Mouse (Mus musculus): Measurements from ENCODE around the gene Gpr87. TPM values are rescaled to one million over a fixed set of nuclear protein-coding genes. Genes with fewer than 3 reads are reported as not detected.

Gpr87 gene
- polyA plus RNA-seq, 1 experiment from 2014 or later: not detected

GRCm38 (mm10) chr3:59131081-59131480 is 63.8 kb downstream of the Gpr87 start:
- H3K27me3 ChIP-seq: no peaks in the 10 kb centered on the region
- H3K27ac ChIP-seq (replicated peaks): no peak overlapping the region
- H3K36me3 ChIP-seq: no peaks in the 10 kb centered on the region
- H3K4me1 ChIP-seq (replicated peaks): 0 out of 2 replicates have a peak, but pooled peaks cover 1% of the 10 kb centered on the region
- no peak overlapping the region for H3K9ac ChIP-seq
- WGBS: 84% methylated on average over 4 of the region's 4 CpGs
- H3K9me3 ChIP-seq: no peaks in the 10 kb centered on the region
- H3K4me2 ChIP-seq: no peak overlapping the region
- ATAC-seq (ENCODE audit: low read depth): no peak
- no peak overlapping the region for H3K4me3 ChIP-seq

DNA sequence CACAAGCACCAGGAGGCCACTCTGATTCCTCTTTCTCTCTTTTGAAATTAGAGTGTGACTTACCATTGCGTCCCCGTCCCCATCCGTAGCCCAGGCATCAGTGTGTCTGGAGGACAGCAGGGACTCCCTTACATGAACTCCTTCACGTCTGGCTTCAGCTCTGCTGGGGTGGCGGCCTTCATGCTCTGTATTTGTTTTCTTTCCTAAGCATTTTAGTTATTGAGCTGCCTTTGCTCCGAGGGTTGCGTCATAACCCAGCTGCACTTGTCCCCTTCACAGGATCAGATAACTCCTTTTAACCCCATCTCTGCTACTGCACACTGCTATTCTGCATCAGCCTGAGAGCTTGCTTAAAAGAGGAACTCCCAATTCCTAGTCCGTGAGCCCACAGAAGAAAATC is 64.5 kb downstream of the Gpr87 start:
- Histone ChIP-seq H3K27ac (replicated peaks) (no peak overlapping the region; the same call in 1 of the 2 replicates), H3K4me1 (replicated peaks) (peaks cover 8% of the 10 kb centered on the region; the same call in 1 of the 2 replicates), H3K9ac (no peak overlapping the region), H3K36me3 (no peaks in the 10 kb centered on the region), H3K9me3 (no peaks in the 10 kb centered on the region), H3K4me2 (no peak overlapping the region), H3K27me3 (no peaks in the 10 kb centered on the region), H3K4me3 (no peak overlapping the region)
- no peak for ATAC-seq (ENCODE audit: low read depth)
- WGBS: 70% methylated on average over 8 of the region's 8 CpGs

DNA sequence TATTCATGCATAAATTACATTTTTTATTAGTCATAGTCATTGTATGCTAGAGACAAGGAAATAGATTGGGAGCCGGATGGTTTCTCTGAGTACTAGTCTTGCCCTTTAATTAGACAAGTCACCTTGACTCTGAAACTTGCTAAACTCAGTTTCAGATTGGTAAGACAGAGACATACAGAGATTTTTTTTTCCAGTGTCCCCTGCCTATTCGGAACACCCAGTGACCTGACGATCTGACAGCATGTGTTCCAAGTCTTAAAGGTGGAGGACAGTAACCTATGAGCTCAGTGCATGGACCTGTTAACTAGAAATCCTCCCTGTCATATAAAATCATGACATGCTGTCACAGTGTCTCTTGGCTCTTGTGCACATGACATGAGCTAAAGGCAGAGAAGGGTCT is 65.4 kb downstream of the Gpr87 start:
- WGBS: 87% methylated on average over 3 of the region's 3 CpGs
- Histone ChIP-seq H3K27ac (replicated peaks) (no peak overlapping the region), H3K9ac (no peak overlapping the region), H3K36me3 (no peaks in the 10 kb centered on the region), H3K4me2 (no peak overlapping the region), H3K27me3 (no peaks in the 10 kb centered on the region), H3K4me1 (replicated peaks) (peaks cover 8% of the 10 kb centered on the region; the same call in 1 of the 2 replicates), H3K9me3 (no peaks in the 10 kb centered on the region), H3K4me3 (no peak overlapping the region)
- no peak for ATAC-seq (ENCODE audit: low read depth)

Other genes with a start within 250 kb of the Gpr87 start
- 3.7 and 3.9 TPM in 2 replicates for gene Med12l, start 189.3 kb downstream of the Gpr87 start, polyA plus RNA-seq (2015; fragmentation: Nextera tagmentation; extraction: Ambion mirVana)
- gene Gpr171, start 93.3 kb downstream of the Gpr87 start, polyA plus RNA-seq (2015; fragmentation: Nextera tagmentation; extraction: Ambion mirVana): 0.61 and 1.4 TPM in 2 replicates
- gene P2ry14, start 41.5 kb downstream of the Gpr87 start, polyA plus RNA-seq (2015; fragmentation: Nextera tagmentation; extraction: Ambion mirVana): 3.6 and 3.9 TPM in 2 replicates
- 1.9 and 2.0 TPM in 2 replicates for gene P2ry13, start 15.8 kb upstream of the Gpr87 start, polyA plus RNA-seq (2015; fragmentation: Nextera tagmentation; extraction: Ambion mirVana)
- gene P2ry12, start 67.8 kb upstream of the Gpr87 start, polyA plus RNA-seq (2015; fragmentation: Nextera tagmentation; extraction: Ambion mirVana): 8.1 and 8.9 TPM in 2 replicates
- gene Igsf10, start 149.3 kb upstream of the Gpr87 start, polyA plus RNA-seq (2015; fragmentation: Nextera tagmentation; extraction: Ambion mirVana): 2.8 TPM in 2 replicates